Mouse (Mus musculus): ENCODE measurements around the gene Rexo5. TPM values are rescaled to one million over a fixed set of nuclear protein-coding genes. Genes with fewer than 3 reads are reported as not detected.

The Rexo5 gene
- 2.9 TPM for polyA plus RNA-seq (2014; fragmentation: Illumina TruSeq; extraction: RNeasy Lipid Tissue Mini Kit (QIAGEN cat#74804); ENCODE audit: insufficient read depth, low read depth, low replicate concordance)

GRCm38 (mm10) chr7:119793586-119794250 lies at the start of gene Rexo5, which contains the start of gene Eri2:
Rexo5 (plus strand) TSS chr7:119794006.
Eri2 (minus strand) TSS chr7:119794058.

GRCm38 (mm10) chr7:119760527-119760951 lies 33.3 kb upstream of the Rexo5 start, which contains the start of gene Acsm3:
Acsm3 (plus strand) TSS chr7:119760923.

GRCm38 (mm10) chr7:119895639-119896512 lies 102.1 kb downstream of the Rexo5 start, which contains the start of the genes Lyrm1 and Dcun1d3:
Lyrm1 (plus strand) TSS chr7:119895861.
Dcun1d3 (minus strand) TSS chr7:119896298.

Other genes starting within 250 kb of the Rexo5 start
- not detected for gene Acsm2, start 239.7 kb upstream of the Rexo5 start, polyA plus RNA-seq (2014; fragmentation: Illumina TruSeq; extraction: RNeasy Lipid Tissue Mini Kit (QIAGEN cat#74804); ENCODE audit: insufficient read depth, low read depth, low replicate concordance)
- 7.8 TPM for gene Acsm1, start 187.0 kb upstream of the Rexo5 start, polyA plus RNA-seq (2014; fragmentation: Illumina TruSeq; extraction: RNeasy Lipid Tissue Mini Kit (QIAGEN cat#74804); ENCODE audit: insufficient read depth, low read depth, low replicate concordance)
- not detected for gene Acsm4, start 104.0 kb upstream of the Rexo5 start, polyA plus RNA-seq (2014; fragmentation: Illumina TruSeq; extraction: RNeasy Lipid Tissue Mini Kit (QIAGEN cat#74804); ENCODE audit: insufficient read depth, low read depth, low replicate concordance)
- 16.5 TPM for gene Thumpd1, start 73.2 kb upstream of the Rexo5 start, polyA plus RNA-seq (2014; fragmentation: Illumina TruSeq; extraction: RNeasy Lipid Tissue Mini Kit (QIAGEN cat#74804); ENCODE audit: insufficient read depth, low read depth, low replicate concordance)
- 2.7 TPM for gene Acsm3, start 33.1 kb upstream of the Rexo5 start, polyA plus RNA-seq (2014; fragmentation: Illumina TruSeq; extraction: RNeasy Lipid Tissue Mini Kit (QIAGEN cat#74804); ENCODE audit: insufficient read depth, low read depth, low replicate concordance)
- 1.8 TPM for gene Eri2, start 52 bp downstream of the Rexo5 start, polyA plus RNA-seq (2014; fragmentation: Illumina TruSeq; extraction: RNeasy Lipid Tissue Mini Kit (QIAGEN cat#74804); ENCODE audit: insufficient read depth, low read depth, low replicate concordance)
- 7.2 TPM for gene Lyrm1, start 101.9 kb downstream of the Rexo5 start, polyA plus RNA-seq (2014; fragmentation: Illumina TruSeq; extraction: RNeasy Lipid Tissue Mini Kit (QIAGEN cat#74804); ENCODE audit: insufficient read depth, low read depth, low replicate concordance)
- 5.0 TPM for gene Dcun1d3, start 102.3 kb downstream of the Rexo5 start, polyA plus RNA-seq (2014; fragmentation: Illumina TruSeq; extraction: RNeasy Lipid Tissue Mini Kit (QIAGEN cat#74804); ENCODE audit: insufficient read depth, low read depth, low replicate concordance)